Mouse (Mus musculus) liver, embryonic 15.5 days (tissue): ENCODE measurements around the gene Eif4g1. TPM values are rescaled to one million over a fixed set of nuclear protein-coding genes. Genes with fewer than 3 reads are reported as not detected.
A peak's percentile ranks its signal among the peaks of the same experiment; 100 is the strongest.

Source experiments
- ATAC-seq: fragments of 200-750 bp; cut with Nextera tagmentation; 2 replicates; pipeline ENCODE4 v1.8.0; 2017; ENCODE audit warnings: moderate number of reproducible peaks, mild to moderate bottlenecking, moderate library complexity; ENCODE audit not compliant: insufficient read depth
- H3K27ac ChIP-seq: fragments of 300-500 bp; sonication (generic); replicated peaks from 2 replicates; pipeline ENCODE4 v1.5.1; 2015; ENCODE audit warnings: mild to moderate bottlenecking, inconsistent platforms
- H3K27me3 ChIP-seq: fragments of 300-500 bp; sonication (generic); 2 replicates; pipeline ENCODE4 v1.6.1; 2015; ENCODE audit warnings: mild to moderate bottlenecking, inconsistent platforms
- H3K36me3 ChIP-seq: fragments of 300-500 bp; sonication (generic); replicated peaks from 2 replicates; pipeline ENCODE4 v1.6.1; 2015; ENCODE audit warnings: moderate library complexity, mild to moderate bottlenecking, inconsistent platforms
- H3K4me1 ChIP-seq: fragments of 300-500 bp; sonication (generic); replicated peaks from 2 replicates; pipeline ENCODE4 v1.6.1; 2015; ENCODE audit warnings: inconsistent platforms
- H3K4me2 ChIP-seq: fragments of 300-500 bp; sonication (generic); 2 replicates; pipeline ENCODE4 v1.6.1; 2015; ENCODE audit warnings: moderate library complexity, mild to moderate bottlenecking, inconsistent platforms
- H3K4me3 ChIP-seq: fragments of 300-500 bp; sonication (generic); replicated peaks from 2 replicates; pipeline ENCODE4 v1.5.1; 2015; ENCODE audit warnings: mild to moderate bottlenecking, inconsistent platforms
- H3K9ac ChIP-seq: fragments of 300-500 bp; sonication (generic); 2 replicates; pipeline ENCODE4 v1.6.1; 2015; ENCODE audit warnings: moderate library complexity, mild to moderate bottlenecking, inconsistent platforms
- H3K9me3 ChIP-seq: fragments of 300-500 bp; sonication (generic); replicated peaks from 2 replicates; pipeline ENCODE4 v1.6.1; 2016; ENCODE audit warnings: inconsistent platforms
- WGBS: fragments of 180-500 bp; shearing (Covaris S2); methylation state at CpG from one replicate; pipeline ENCODE4 v1.1.7; 2015; ENCODE audit warnings: mixed read lengths; ENCODE audit not compliant: insufficient replicate concordance; 5-methylcytosine and 5-hydroxymethylcytosine counted together
- polyA plus RNA-seq: library from polyadenylated mRNA; unstranded; fragments of >200 nt; fragmentation: Nextera tagmentation; extraction: Ambion mirVana; gene quantifications from 2 replicates; pipeline ENCODE4 v1.2.1, GENCODE M21; 2015

Gene Eif4g1
- polyA plus RNA-seq, 1 experiment from 2014 or later: 86.2 TPM

- Histone ChIP-seq H3K27ac (no peak overlapping the region), H3K27me3 (peaks cover 25% of the 10 kb centered on the region), H3K4me2 (no peak overlapping the region), H3K4me1 (no peaks in the 10 kb centered on the region; the same call in 1 of the 2 replicates), H3K4me3 (no peak overlapping the region), H3K9ac (no peak overlapping the region), H3K36me3 (no peaks in the 10 kb centered on the region), H3K9me3 (no peaks in the 10 kb centered on the region)
- WGBS: 51% methylated on average over 8 of the region's 8 CpGs
- ATAC-seq: no peak
Observed at GRCm38 (mm10) chr16:20637410-20637809, 30.7 kb upstream of the Eif4g1 start.

GRCm38 (mm10) chr16:20638367-20638766 lies 29.7 kb upstream of the Eif4g1 start:
- no peak for ATAC-seq
- no peak overlapping the region for H3K27ac ChIP-seq
- H3K27me3 ChIP-seq: peaks cover 24% of the 10 kb centered on the region

GRCm38 (mm10) chr16:20642161-20642560 lies 26.0 kb upstream of the Eif4g1 start:
- WGBS: 3% methylated on average over 8 of the region's 8 CpGs
- Histone ChIP-seq H3K9me3 (no peaks in the 10 kb centered on the region), H3K4me1 (no peaks in the 10 kb centered on the region; the same call in 1 of the 2 replicates), H3K27me3 (peaks cover 33% of the 10 kb centered on the region), H3K27ac (no peak overlapping the region), H3K4me3 (no peak overlapping the region), H3K9ac (no peak overlapping the region), H3K36me3 (no peaks in the 10 kb centered on the region), H3K4me2 (no peak overlapping the region)
- no peak for ATAC-seq

More at GRCm38 (mm10) chr16:20638367-20638766, 29.7 kb upstream of the Eif4g1 start:
- H3K4me3 ChIP-seq: no peak overlapping the region
- 73% methylated on average over 8 of the region's 8 CpGs for WGBS
- no peak overlapping the region for H3K4me2 ChIP-seq
- H3K4me1 ChIP-seq: no peaks in the 10 kb centered on the region; the same call in 1 of the 2 replicates
- no peaks in the 10 kb centered on the region for H3K9me3 ChIP-seq
- H3K9ac ChIP-seq: no peak overlapping the region
- no peaks in the 10 kb centered on the region for H3K36me3 ChIP-seq

DNA sequence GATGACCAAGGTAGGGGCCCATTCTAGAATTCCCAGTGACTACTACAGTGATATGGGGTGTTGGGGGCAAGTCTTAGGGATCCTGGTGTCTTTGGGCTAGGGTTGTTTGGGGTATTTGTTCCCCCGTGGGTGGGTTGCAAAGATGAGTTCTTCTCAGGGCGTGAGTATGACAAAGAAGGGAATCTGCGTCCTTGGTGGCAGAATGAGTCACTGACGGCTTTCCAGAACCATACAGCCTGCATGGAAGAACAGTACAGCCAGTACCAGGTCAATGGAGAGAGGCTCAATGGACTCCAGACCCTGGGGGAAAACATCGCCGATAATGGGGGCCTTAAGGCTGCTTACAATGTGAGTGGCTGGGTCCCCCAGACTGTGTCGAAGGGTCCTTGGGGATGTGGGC lies 24.2 kb upstream of the Eif4g1 start:
- H3K9ac ChIP-seq: no peak overlapping the region
- H3K9me3 ChIP-seq: no peaks in the 10 kb centered on the region
- H3K27ac ChIP-seq: no peak overlapping the region
- H3K4me3 ChIP-seq: no peak overlapping the region
- H3K4me2 ChIP-seq: no peak overlapping the region
- no peaks in the 10 kb centered on the region; the same call in 1 of the 2 replicates for H3K4me1 ChIP-seq
- H3K27me3 ChIP-seq: peaks cover 33% of the 10 kb centered on the region
- H3K36me3 ChIP-seq: no peaks in the 10 kb centered on the region
- WGBS: 64% methylated on average over 7 of the region's 7 CpGs
- no peak for ATAC-seq

DNA sequence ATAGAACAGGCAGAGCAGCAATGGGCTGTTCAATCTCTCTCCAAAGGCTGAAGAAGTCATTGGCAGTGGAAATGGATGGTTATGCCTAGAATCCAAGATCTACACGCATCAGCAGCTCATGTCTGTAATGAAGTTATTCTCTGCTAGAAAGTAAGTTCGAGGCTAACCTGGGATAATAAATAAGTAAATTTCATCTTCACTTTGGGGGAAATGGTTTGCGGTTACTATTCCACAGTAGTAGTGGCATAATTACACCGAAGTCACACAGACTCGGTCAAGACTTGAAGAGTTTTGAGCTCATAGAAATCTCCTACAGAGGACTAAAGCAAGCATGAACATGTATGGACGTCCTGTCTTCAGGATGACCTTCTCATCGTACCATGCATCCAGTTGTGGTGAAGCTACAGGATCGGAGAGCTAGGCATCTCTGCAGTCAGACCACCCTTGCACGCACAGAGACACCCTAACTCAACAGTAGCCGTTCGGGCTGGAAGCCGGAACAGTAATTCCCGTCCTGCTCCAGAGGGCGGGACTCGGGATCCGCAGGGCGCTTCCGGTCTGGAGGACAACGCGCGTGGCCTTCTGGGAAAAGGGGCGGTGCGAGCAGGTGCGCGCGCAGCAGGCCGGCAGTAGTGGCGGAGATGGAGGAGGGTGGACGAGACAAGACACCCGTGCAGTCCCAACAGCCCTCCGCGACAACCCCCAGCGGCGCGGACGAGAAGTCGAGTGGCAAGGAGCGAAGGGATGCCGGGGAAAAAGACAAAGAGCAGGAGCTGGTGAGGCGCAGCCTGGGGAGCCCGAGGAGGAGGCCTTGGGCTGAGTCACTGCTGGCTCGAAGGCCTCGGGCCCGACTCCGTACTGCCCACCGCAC lies 16.8 kb upstream of the Eif4g1 start, which contains the start of gene Psmd2:
Psmd2 (plus strand) TSS at position 577 of the 871 bp plus-strand sequence.
- H3K4me3 ChIP-seq: peak within 1 kb of the TSS; percentile 79
- peaks cover 32% of the 10 kb centered on the region for H3K36me3 ChIP-seq
- peak within 1 kb of the TSS; percentile 79 for H3K4me2 ChIP-seq
- H3K4me1 ChIP-seq: peaks cover 20% of the 10 kb centered on the region
- under 1% methylated on average over 46 of the region's 46 CpGs for WGBS
- ATAC-seq: peak; percentile 92
- H3K27me3 ChIP-seq: no peaks in the 10 kb centered on the region
- peak within 1 kb of the TSS; percentile 79 for H3K9ac ChIP-seq
- no peaks in the 10 kb centered on the region for H3K9me3 ChIP-seq
- H3K27ac ChIP-seq: peak within 1 kb of the TSS; percentile 70

DNA sequence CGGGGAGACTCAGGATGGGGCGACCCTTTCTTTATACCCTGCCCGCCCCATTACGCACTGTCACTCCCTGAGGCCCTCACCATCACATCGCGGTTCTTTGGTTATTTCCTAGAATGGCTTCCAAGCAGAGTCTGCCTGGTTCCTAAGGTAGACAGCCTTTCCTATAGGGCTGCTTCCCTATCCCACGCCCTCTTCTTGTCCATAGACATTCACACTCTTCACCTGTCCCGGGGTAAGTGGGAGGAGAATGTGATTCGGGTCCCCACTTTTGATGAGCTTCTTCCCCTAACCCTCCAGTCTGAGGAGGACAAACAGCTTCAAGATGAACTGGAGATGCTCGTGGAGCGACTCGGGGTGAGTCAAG lies 16.2 kb upstream of the Eif4g1 start:
- Histone ChIP-seq H3K27ac (peak overlapping the region; percentile 70), H3K9me3 (no peaks in the 10 kb centered on the region), H3K4me3 (peak overlapping the region; percentile 79), H3K27me3 (no peaks in the 10 kb centered on the region), H3K4me2 (peak overlapping the region; percentile 79), H3K36me3 (peaks cover 38% of the 10 kb centered on the region), H3K4me1 (peaks cover 20% of the 10 kb centered on the region), H3K9ac (peak overlapping the region; percentile 79)
- WGBS: 8% methylated on average over 12 of the region's 12 CpGs
- ATAC-seq: peak; percentile 52

DNA sequence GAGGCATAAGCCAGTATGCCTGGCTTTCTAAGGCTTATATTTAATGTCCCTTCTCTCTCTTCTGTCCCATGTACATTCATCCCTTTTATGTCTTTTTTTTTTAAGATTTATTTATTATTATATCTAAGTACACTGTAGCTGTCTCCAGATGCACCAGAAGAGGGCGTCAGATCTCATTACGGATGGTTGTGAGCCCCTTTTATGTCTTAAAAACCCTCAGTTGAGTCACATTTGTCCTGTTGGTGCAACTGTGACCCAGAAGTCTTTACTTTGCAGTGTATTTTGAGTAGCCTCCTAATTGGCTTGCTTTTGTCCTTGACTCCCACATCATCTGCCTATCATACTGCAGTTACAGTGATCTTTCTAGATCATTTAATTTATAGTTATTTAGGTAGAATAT lies 14.8 kb upstream of the Eif4g1 start:
- Histone ChIP-seq H3K27ac (no peak overlapping the region), H3K4me2 (peak overlapping the region; percentile 79; the same call in 1 of the 2 replicates), H3K36me3 (peaks cover 52% of the 10 kb centered on the region), H3K9me3 (no peaks in the 10 kb centered on the region), H3K4me1 (peaks cover 20% of the 10 kb centered on the region), H3K9ac (no peak overlapping the region), H3K27me3 (no peaks in the 10 kb centered on the region), H3K4me3 (peak overlapping the region; percentile 79; the same call in 1 of the 2 replicates)
- 39% methylated on average over 2 of the region's 2 CpGs for WGBS
- ATAC-seq: no peak

- peaks cover 94% of the 10 kb centered on the region for H3K36me3 ChIP-seq
- H3K9ac ChIP-seq: no peak overlapping the region
- H3K4me1 ChIP-seq: peaks cover 8% of the 10 kb centered on the region
- no peak overlapping the region for H3K4me2 ChIP-seq
- no peaks in the 10 kb centered on the region for H3K9me3 ChIP-seq
- H3K27me3 ChIP-seq: no peaks in the 10 kb centered on the region
- H3K27ac ChIP-seq: no peak overlapping the region
- no peak for ATAC-seq
- WGBS: 78% methylated on average over 4 of the region's 4 CpGs
- H3K4me3 ChIP-seq: no peak overlapping the region
Observed at GRCm38 (mm10) chr16:20657661-20658060, 10.5 kb upstream of the Eif4g1 start.

DNA sequence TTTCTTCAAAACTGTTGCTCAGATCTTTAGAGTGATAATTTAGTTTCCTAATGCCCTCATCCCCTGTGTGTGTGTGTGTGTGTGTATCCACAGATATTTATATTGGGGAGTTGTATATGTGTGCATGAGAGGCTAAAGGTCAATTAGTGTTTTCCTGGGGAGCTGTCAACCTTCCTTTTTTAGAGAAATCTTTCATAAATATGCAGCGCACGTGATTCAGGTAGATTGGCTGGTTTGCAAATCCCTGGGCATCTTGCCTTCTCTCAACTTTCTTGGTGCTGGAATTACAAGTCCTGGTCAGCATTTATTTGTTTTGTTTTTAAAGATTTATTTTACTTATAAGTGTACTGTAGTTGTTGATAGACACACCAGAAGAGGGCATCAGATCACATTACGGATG lies 2.2 kb downstream of the Eif4g1 start:
- no peak overlapping the region for H3K27ac ChIP-seq
- no peak for ATAC-seq
- H3K9me3 ChIP-seq: no peaks in the 10 kb centered on the region
- no peak overlapping the region for H3K4me2 ChIP-seq
- WGBS: 80% methylated on average over 3 of the region's 3 CpGs
- H3K4me3 ChIP-seq: no peak overlapping the region
- no peaks in the 10 kb centered on the region for H3K27me3 ChIP-seq
- H3K4me1 ChIP-seq: peaks cover 30% of the 10 kb centered on the region
- H3K36me3 ChIP-seq: peaks cover 8% of the 10 kb centered on the region
- H3K9ac ChIP-seq: no peak overlapping the region

GRCm38 (mm10) chr16:20671886-20672285 lies 3.8 kb downstream of the Eif4g1 start:
- H3K4me3 ChIP-seq: peak overlapping the region; percentile 94
- no peak for ATAC-seq
- 13% methylated on average over 6 of the region's 6 CpGs for WGBS
- H3K9ac ChIP-seq: no peak overlapping the region; the same call in 1 of the 2 replicates
- H3K9me3 ChIP-seq: no peaks in the 10 kb centered on the region
- H3K36me3 ChIP-seq: peaks cover 24% of the 10 kb centered on the region
- H3K4me2 ChIP-seq: peak overlapping the region; percentile 88
- H3K4me1 ChIP-seq: peaks cover 40% of the 10 kb centered on the region
- H3K27ac ChIP-seq: peak overlapping the region; percentile 65
- H3K27me3 ChIP-seq: no peaks in the 10 kb centered on the region

DNA sequence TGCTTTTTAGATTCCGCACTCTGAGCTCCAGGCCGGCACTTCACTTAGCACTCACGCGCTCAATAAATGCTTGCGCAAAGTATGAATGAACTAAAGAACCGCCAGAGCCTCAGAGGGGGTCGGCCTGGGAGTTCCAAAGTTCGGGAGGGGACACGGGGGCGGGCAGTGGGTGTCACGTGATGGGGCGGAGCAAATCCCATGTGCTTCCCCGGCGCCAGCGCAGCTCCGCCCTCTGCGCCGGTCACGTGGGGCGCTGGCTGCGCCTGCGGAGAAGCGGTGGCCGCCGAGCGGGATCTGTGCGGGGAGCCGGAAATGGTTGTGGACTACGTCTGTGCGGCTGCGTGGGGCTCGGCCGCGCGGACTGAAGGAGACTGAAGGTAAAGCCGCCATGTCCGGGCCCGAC lies 4.4 kb downstream of the Eif4g1 start:
- peak; percentile 81 for ATAC-seq
- Histone ChIP-seq H3K9me3 (no peaks in the 10 kb centered on the region), H3K36me3 (peaks cover 30% of the 10 kb centered on the region), H3K27ac (peak overlapping the region; percentile 92), H3K9ac (peak overlapping the region; percentile 94), H3K27me3 (no peaks in the 10 kb centered on the region), H3K4me1 (peaks cover 46% of the 10 kb centered on the region), H3K4me2 (peak overlapping the region; percentile 88), H3K4me3 (peak overlapping the region; percentile 94)
- WGBS: under 1% methylated on average over 36 of the region's 38 CpGs
